Mouse (Mus musculus): ENCODE results near the gene Med21. TPM values are rescaled to one million over a fixed set of nuclear protein-coding genes. Genes with fewer than 3 reads are reported as not detected.

Med21 gene
- polyA plus RNA-seq, 1 experiment from 2014 or later: 135 TPM

GRCm38 (mm10) chr6:146634015-146634722 is 8.2 kb upstream of the Med21 start:
- under 1% methylated on average over 74 of the region's 82 CpGs for WGBS
- Histone ChIP-seq H3K27me3 (ENCODE audit: control insufficient read depth, insufficient read depth, low read length) (no peaks in the 10 kb centered on the region), H3K9me3 (ENCODE audit: control insufficient read depth, low read length) (no peaks in the 10 kb centered on the region), H3K27ac (ENCODE audit: low read depth, low read length) (no peak overlapping the region; the same call in 1 of the 2 replicates), H3K4me2 (peak overlapping the region; percentile 53), H3K4me1 (ENCODE audit: control insufficient read depth, insufficient read depth, low read length) (no peaks in the 10 kb centered on the region; the same call in 1 of the 2 replicates), H3K9ac (ENCODE audit: low read length) (peak overlapping the region; percentile 79), H3K36me3 (ENCODE audit: control insufficient read depth, insufficient read depth, low read length) (no peaks in the 10 kb centered on the region), H3K4me3 (ENCODE audit: low read depth, low read length) (peak overlapping the region; percentile 62)
- peak; percentile 98 for DNase-seq (ENCODE audit: low spot score, missing footprints)
- ATAC-seq (ENCODE audit: low FRiP score): peak; percentile 97

- Histone ChIP-seq H3K4me3 (ENCODE audit: low read depth, low read length) (peak overlapping the region; percentile 62), H3K9me3 (ENCODE audit: control insufficient read depth, low read length) (no peaks in the 10 kb centered on the region), H3K27me3 (ENCODE audit: control insufficient read depth, insufficient read depth, low read length) (no peaks in the 10 kb centered on the region), H3K27ac (ENCODE audit: low read depth, low read length) (no peak overlapping the region), H3K4me1 (ENCODE audit: control insufficient read depth, insufficient read depth, low read length) (no peaks in the 10 kb centered on the region; the same call in 1 of the 2 replicates), H3K4me2 (peak overlapping the region; percentile 53), H3K9ac (ENCODE audit: low read length) (no peak overlapping the region), H3K36me3 (ENCODE audit: control insufficient read depth, insufficient read depth, low read length) (no peaks in the 10 kb centered on the region)
- no peak for ATAC-seq (ENCODE audit: low FRiP score)
- WGBS: 65% methylated on average over 4 of the region's 4 CpGs
- peak; percentile 83 for DNase-seq (ENCODE audit: low spot score, missing footprints)
These were observed 7.4 kb upstream of the Med21 start for GRCm38 (mm10) chr6:146634759-146635606.

- H3K9me3 ChIP-seq (ENCODE audit: control insufficient read depth, low read length): no peaks in the 10 kb centered on the region
- 91% methylated on average over 5 of the region's 5 CpGs for WGBS
- no peak overlapping the region for H3K4me3 ChIP-seq (ENCODE audit: low read depth, low read length)
- no peak for ATAC-seq (ENCODE audit: low FRiP score)
- H3K4me1 ChIP-seq (ENCODE audit: control insufficient read depth, insufficient read depth, low read length): no peaks in the 10 kb centered on the region; the same call in 1 of the 2 replicates
- no peaks in the 10 kb centered on the region for H3K27me3 ChIP-seq (ENCODE audit: control insufficient read depth, insufficient read depth, low read length)
- no peaks in the 10 kb centered on the region for H3K36me3 ChIP-seq (ENCODE audit: control insufficient read depth, insufficient read depth, low read length)
- no peak for DNase-seq (ENCODE audit: low spot score, missing footprints)
- no peak overlapping the region for H3K9ac ChIP-seq (ENCODE audit: low read length)
- no peak overlapping the region for H3K4me2 ChIP-seq
- no peak overlapping the region for H3K27ac ChIP-seq (ENCODE audit: low read depth, low read length)
These were observed 5.9 kb upstream of the Med21 start for GRCm38 (mm10) chr6:146636482-146636881.

GRCm38 (mm10) chr6:146640068-146640965 is 2.0 kb upstream of the Med21 start:
- 88% methylated on average over 7 of the region's 7 CpGs for WGBS
- Histone ChIP-seq H3K9me3 (ENCODE audit: control insufficient read depth, low read length) (no peaks in the 10 kb centered on the region), H3K4me3 (ENCODE audit: low read depth, low read length) (no peak overlapping the region), H3K4me1 (ENCODE audit: control insufficient read depth, insufficient read depth, low read length) (peaks cover 7% of the 10 kb centered on the region), H3K27me3 (ENCODE audit: control insufficient read depth, insufficient read depth, low read length) (no peaks in the 10 kb centered on the region), H3K36me3 (ENCODE audit: control insufficient read depth, insufficient read depth, low read length) (no peaks in the 10 kb centered on the region), H3K27ac (ENCODE audit: low read depth, low read length) (no peak overlapping the region), H3K4me2 (no peak overlapping the region), H3K9ac (ENCODE audit: low read length) (no peak overlapping the region)
- no peak for DNase-seq (ENCODE audit: low spot score, missing footprints)
- no peak for ATAC-seq (ENCODE audit: low FRiP score)

GRCm38 (mm10) chr6:146640991-146641390 is 1.4 kb upstream of the Med21 start:
- H3K9me3 ChIP-seq (ENCODE audit: control insufficient read depth, low read length): no peaks in the 10 kb centered on the region
- ATAC-seq (ENCODE audit: low FRiP score) (no peak), DNase-seq (ENCODE audit: low spot score, missing footprints) (no peak)
- no peaks in the 10 kb centered on the region for H3K36me3 ChIP-seq (ENCODE audit: control insufficient read depth, insufficient read depth, low read length)
- peaks cover 7% of the 10 kb centered on the region for H3K4me1 ChIP-seq (ENCODE audit: control insufficient read depth, insufficient read depth, low read length)
- H3K27ac ChIP-seq (ENCODE audit: low read depth, low read length): no peak overlapping the region
- 86% methylated on average over 6 of the region's 6 CpGs for WGBS
- H3K9ac ChIP-seq (ENCODE audit: low read length): no peak overlapping the region
- no peak overlapping the region for H3K4me3 ChIP-seq (ENCODE audit: low read depth, low read length)
- H3K27me3 ChIP-seq (ENCODE audit: control insufficient read depth, insufficient read depth, low read length): no peaks in the 10 kb centered on the region
- H3K4me2 ChIP-seq: no peak overlapping the region

- Histone ChIP-seq H3K4me2 (peak overlapping the region; percentile 82), H3K9me3 (ENCODE audit: control insufficient read depth, low read length) (no peaks in the 10 kb centered on the region), H3K9ac (ENCODE audit: low read length) (peak overlapping the region; percentile 95), H3K4me3 (ENCODE audit: low read depth, low read length) (peak overlapping the region; percentile 77), H3K27ac (ENCODE audit: low read depth, low read length) (no peak overlapping the region; the same call in 1 of the 2 replicates), H3K27me3 (ENCODE audit: control insufficient read depth, insufficient read depth, low read length) (no peaks in the 10 kb centered on the region), H3K36me3 (ENCODE audit: control insufficient read depth, insufficient read depth, low read length) (no peaks in the 10 kb centered on the region), H3K4me1 (ENCODE audit: control insufficient read depth, insufficient read depth, low read length) (peaks cover 7% of the 10 kb centered on the region)
- 69% methylated on average over 11 of the region's 11 CpGs for WGBS
- peak; percentile 2; the same call in 1 of the 2 replicates for ATAC-seq (ENCODE audit: low FRiP score)
- no peak for DNase-seq (ENCODE audit: low spot score, missing footprints)
These were observed 631 bp upstream of the Med21 start for GRCm38 (mm10) chr6:146641621-146642210.

- WGBS: 48% methylated on average over 11 of the region's 11 CpGs
- Histone ChIP-seq H3K27ac (ENCODE audit: low read depth, low read length) (peak overlapping the region; percentile 69; the same call in 1 of the 2 replicates), H3K9me3 (ENCODE audit: control insufficient read depth, low read length) (no peaks in the 10 kb centered on the region), H3K4me2 (peak overlapping the region; percentile 82), H3K4me1 (ENCODE audit: control insufficient read depth, insufficient read depth, low read length) (peaks cover 7% of the 10 kb centered on the region), H3K27me3 (ENCODE audit: control insufficient read depth, insufficient read depth, low read length) (no peaks in the 10 kb centered on the region), H3K4me3 (ENCODE audit: low read depth, low read length) (peak overlapping the region; percentile 77), H3K36me3 (ENCODE audit: control insufficient read depth, insufficient read depth, low read length) (no peaks in the 10 kb centered on the region), H3K9ac (ENCODE audit: low read length) (peak overlapping the region; percentile 95)
- ATAC-seq (ENCODE audit: low FRiP score) (no peak), DNase-seq (ENCODE audit: low spot score, missing footprints) (no peak)
These were observed 830 bp downstream of the Med21 start for GRCm38 (mm10) chr6:146643184-146643570.

- H3K9ac ChIP-seq (ENCODE audit: low read length): no peak overlapping the region
- no peak overlapping the region for H3K4me2 ChIP-seq
- H3K36me3 ChIP-seq (ENCODE audit: control insufficient read depth, insufficient read depth, low read length): peaks cover 2% of the 10 kb centered on the region; the same call in 1 of the 2 replicates
- no peak overlapping the region for H3K4me3 ChIP-seq (ENCODE audit: low read depth, low read length)
- no peaks in the 10 kb centered on the region for H3K9me3 ChIP-seq (ENCODE audit: control insufficient read depth, low read length)
- 90% methylated on average over 2 of the region's 2 CpGs for WGBS
- H3K27me3 ChIP-seq (ENCODE audit: control insufficient read depth, insufficient read depth, low read length): no peaks in the 10 kb centered on the region
- H3K27ac ChIP-seq (ENCODE audit: low read depth, low read length): no peak overlapping the region
- no peaks in the 10 kb centered on the region for H3K4me1 ChIP-seq (ENCODE audit: control insufficient read depth, insufficient read depth, low read length)
- DNase-seq (ENCODE audit: low spot score, missing footprints) (no peak), ATAC-seq (ENCODE audit: low FRiP score) (no peak)
These were observed 7.7 kb downstream of the Med21 start for GRCm38 (mm10) chr6:146650013-146650412.

All from midbrain, embryonic 11.5 days (tissue).